Mouse (Mus musculus) intestine, embryonic 16.5 days (tissue): ENCODE measurements around the gene Pacrg. TPM values are rescaled to one million over a fixed set of nuclear protein-coding genes. Genes with fewer than 3 reads are reported as not detected.

Experiments
- ATAC-seq: fragments of 200-750 bp; cut with Nextera tagmentation; 2 replicates; pipeline ENCODE4 v1.8.0; 2017; ENCODE audit warnings: moderate TSS enrichment, moderate library complexity
- H3K27ac ChIP-seq: fragments of 300-500 bp; sonication (generic); 2 replicates; pipeline ENCODE4 v1.5.1; 2014; ENCODE audit warnings: mild to moderate bottlenecking, low read length
- H3K27me3 ChIP-seq: fragments of 300-500 bp; sonication (generic); replicated peaks from 2 replicates; pipeline ENCODE4 v1.6.1; 2014; ENCODE audit warnings: low read length, control low read depth, mixed read lengths; ENCODE audit not compliant: control insufficient read depth, insufficient read depth
- H3K36me3 ChIP-seq: fragments of 300-500 bp; sonication (generic); 2 replicates; pipeline ENCODE4 v1.6.1; 2014; ENCODE audit warnings: low read length, control low read depth; ENCODE audit not compliant: control insufficient read depth, insufficient read depth
- H3K4me1 ChIP-seq: fragments of 300-500 bp; sonication (generic); 2 replicates; pipeline ENCODE4 v1.6.1; 2014; ENCODE audit warnings: low read length, control low read depth, mixed read lengths; ENCODE audit not compliant: control insufficient read depth, insufficient read depth
- H3K4me2 ChIP-seq: fragments of 300-500 bp; sonication (generic); 2 replicates; pipeline ENCODE4 v1.6.1; 2014; ENCODE audit warnings: low read depth, low read length, control low read depth
- H3K4me3 ChIP-seq: fragments of 300-500 bp; sonication (generic); 2 replicates; pipeline ENCODE4 v1.5.1; 2014; ENCODE audit warnings: mild to moderate bottlenecking, low read length
- H3K9ac ChIP-seq: fragments of 300-500 bp; sonication (generic); 2 replicates; pipeline ENCODE4 v1.6.1; 2014; ENCODE audit warnings: low read depth, low read length
- H3K9me3 ChIP-seq: fragments of 300-500 bp; sonication (generic); 2 replicates; pipeline ENCODE4 v1.6.1; 2016; ENCODE audit warnings: low read length, control low read depth; ENCODE audit not compliant: control insufficient read depth
- WGBS: fragments of 180-500 bp; shearing (Covaris S2); extraction: QIAGEN DNeasy Blood & Tissue Kit; methylation state at CpG from one replicate; pipeline ENCODE4 v1.1.7; 2014; 5-methylcytosine and 5-hydroxymethylcytosine counted together
- polyA plus RNA-seq: library from polyadenylated mRNA; unstranded; fragments of >200 nt; fragmentation: Nextera tagmentation; extraction: Ambion mirVana; gene quantifications from 2 replicates; pipeline ENCODE4 v1.2.1, GENCODE M21; 2015

Gene Pacrg
- polyA plus RNA-seq, 1 experiment from 2014 or later, result 0.66 TPM

DNA sequence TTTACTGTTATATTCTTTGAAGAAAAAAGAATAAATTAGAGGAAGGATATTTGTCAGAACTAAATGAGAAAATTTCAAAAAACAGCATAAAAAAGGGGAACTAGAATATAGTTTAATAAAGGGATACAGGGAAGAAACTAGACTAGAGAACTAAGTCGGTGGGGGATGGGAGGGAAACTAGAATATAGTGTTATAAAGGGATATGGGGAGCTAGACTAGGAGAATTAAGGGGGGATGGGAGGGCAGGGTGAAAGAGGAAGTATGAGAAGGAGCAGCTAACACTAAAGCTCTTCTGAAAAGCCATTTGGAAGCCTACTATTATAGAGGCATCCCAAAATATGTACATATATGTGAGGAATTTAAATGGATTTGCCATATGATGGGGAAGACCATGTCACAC is 75.8 kb downstream of the Pacrg start:
- Histone ChIP-seq H3K9ac (no peak overlapping the region), H3K4me1 (no peaks in the 10 kb centered on the region), H3K4me2 (no peak overlapping the region), H3K4me3 (no peak overlapping the region), H3K27ac (no peak overlapping the region), H3K9me3 (no peaks in the 10 kb centered on the region), H3K36me3 (no peaks in the 10 kb centered on the region), H3K27me3 (no peaks in the 10 kb centered on the region)
- ATAC-seq, result no peak
- WGBS, result 89% methylated on average over 1 of the region's 1 CpGs

DNA sequence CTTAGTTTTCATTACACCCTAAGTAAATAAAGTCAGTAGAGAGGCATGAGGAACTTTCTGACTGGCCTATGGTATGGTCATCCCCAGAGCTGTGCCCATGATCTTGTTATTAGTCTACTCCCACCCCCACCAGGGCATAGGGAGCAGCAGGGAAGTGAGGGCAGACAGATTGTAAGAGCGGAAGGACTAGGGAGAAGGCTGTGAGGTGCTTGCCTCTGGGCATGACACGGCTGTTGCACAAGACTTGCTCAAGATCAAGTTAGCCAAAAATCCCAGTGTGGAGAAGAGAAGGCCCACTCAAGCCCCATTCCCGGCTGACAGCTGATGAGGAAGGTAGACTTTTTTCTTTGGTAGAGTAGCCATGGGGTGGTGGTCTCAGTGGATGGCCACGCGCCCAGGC is 82.7 kb downstream of the Pacrg start:
- H3K4me1 ChIP-seq, result no peaks in the 10 kb centered on the region
- no peak overlapping the region for H3K27ac ChIP-seq
- WGBS, result 97% methylated on average over 5 of the region's 5 CpGs
- no peak overlapping the region for H3K4me3 ChIP-seq
- ATAC-seq, result no peak
- no peaks in the 10 kb centered on the region for H3K36me3 ChIP-seq
- H3K9me3 ChIP-seq, result no peaks in the 10 kb centered on the region
- H3K4me2 ChIP-seq, result no peak overlapping the region
- H3K9ac ChIP-seq, result no peak overlapping the region
- H3K27me3 ChIP-seq, result no peaks in the 10 kb centered on the region

- ATAC-seq, result peak; percentile 40; the same call in 1 of the 2 replicates
- no peaks in the 10 kb centered on the region for H3K4me1 ChIP-seq
- no peak overlapping the region for H3K4me3 ChIP-seq
- no peaks in the 10 kb centered on the region for H3K9me3 ChIP-seq
- no peak overlapping the region for H3K9ac ChIP-seq
- H3K27ac ChIP-seq, result no peak overlapping the region
- no peaks in the 10 kb centered on the region for H3K27me3 ChIP-seq
- H3K36me3 ChIP-seq, result no peaks in the 10 kb centered on the region
- no peak overlapping the region for H3K4me2 ChIP-seq
- 37% methylated on average over 4 of the region's 4 CpGs for WGBS
These were observed 95.2 kb downstream of the Pacrg start for GRCm38 (mm10) chr17:10744709-10745461.

GRCm38 (mm10) chr17:10740083-10740482 is 100.0 kb downstream of the Pacrg start:
- Histone ChIP-seq H3K9ac (no peak overlapping the region), H3K9me3 (no peaks in the 10 kb centered on the region), H3K4me1 (no peaks in the 10 kb centered on the region), H3K27me3 (no peaks in the 10 kb centered on the region), H3K36me3 (no peaks in the 10 kb centered on the region), H3K27ac (no peak overlapping the region), H3K4me2 (no peak overlapping the region), H3K4me3 (no peak overlapping the region)
- no peak for ATAC-seq
- WGBS, result 82% methylated on average over 2 of the region's 2 CpGs

DNA sequence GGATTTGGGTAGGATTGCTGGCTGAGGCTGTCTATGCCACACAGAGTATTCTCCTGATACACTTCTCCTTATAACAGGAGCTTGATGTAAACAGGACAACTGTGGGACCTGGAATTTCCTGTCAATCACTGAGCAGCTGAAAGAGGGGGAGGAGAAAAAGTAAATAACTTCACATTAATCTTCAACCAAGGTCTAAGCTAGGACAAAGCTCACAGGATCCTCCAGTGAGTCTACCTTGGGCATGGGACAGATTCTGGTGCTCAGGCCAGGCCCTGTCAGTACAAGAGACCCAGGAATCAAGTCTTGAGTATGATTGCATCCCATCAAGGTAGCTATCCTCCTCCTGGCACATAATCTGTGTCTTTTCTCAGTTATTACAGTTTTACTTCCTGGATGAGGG is 102.1 kb downstream of the Pacrg start:
- H3K9ac ChIP-seq, result no peak overlapping the region
- H3K4me2 ChIP-seq, result no peak overlapping the region
- no peaks in the 10 kb centered on the region for H3K4me1 ChIP-seq
- no peak overlapping the region for H3K4me3 ChIP-seq
- no peak overlapping the region for H3K27ac ChIP-seq
- H3K27me3 ChIP-seq, result no peaks in the 10 kb centered on the region
- ATAC-seq, result peak; percentile 11; the same call in 1 of the 2 replicates
- H3K36me3 ChIP-seq, result no peaks in the 10 kb centered on the region
- H3K9me3 ChIP-seq, result no peaks in the 10 kb centered on the region

DNA sequence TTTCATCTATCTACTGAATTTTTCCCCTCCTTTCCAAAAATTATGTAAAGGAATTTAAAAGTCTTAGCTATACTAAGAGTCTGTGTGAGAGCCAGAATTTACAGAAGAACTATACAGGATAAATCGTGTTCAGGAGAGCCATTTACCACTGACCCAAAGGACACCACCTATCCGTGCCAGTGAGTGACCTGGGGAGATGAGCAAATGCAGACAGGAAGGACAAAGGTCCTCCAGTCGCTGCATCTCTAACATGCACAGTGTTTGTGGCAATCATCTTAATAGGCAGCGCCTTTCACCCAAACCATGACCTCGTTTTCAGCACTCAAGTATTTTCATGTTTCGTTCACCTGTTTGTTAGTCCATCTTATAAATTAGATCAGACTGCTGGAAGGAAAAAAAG is 105.4 kb downstream of the Pacrg start:
- Histone ChIP-seq H3K27ac (no peak overlapping the region), H3K36me3 (no peaks in the 10 kb centered on the region), H3K27me3 (no peaks in the 10 kb centered on the region), H3K9ac (no peak overlapping the region), H3K9me3 (no peaks in the 10 kb centered on the region), H3K4me1 (no peaks in the 10 kb centered on the region), H3K4me2 (no peak overlapping the region), H3K4me3 (no peak overlapping the region)
- 75% methylated on average over 6 of the region's 6 CpGs for WGBS
- no peak for ATAC-seq

GRCm38 (mm10) chr17:10732303-10733048 is 107.6 kb downstream of the Pacrg start:
- H3K27me3 ChIP-seq, result no peaks in the 10 kb centered on the region
- H3K9me3 ChIP-seq, result no peaks in the 10 kb centered on the region
- no peak overlapping the region for H3K4me3 ChIP-seq
- no peak overlapping the region for H3K27ac ChIP-seq
- WGBS, result 43% methylated on average over 4 of the region's 4 CpGs
- ATAC-seq, result no peak
- no peaks in the 10 kb centered on the region for H3K4me1 ChIP-seq
- H3K36me3 ChIP-seq, result no peaks in the 10 kb centered on the region
- H3K4me2 ChIP-seq, result no peak overlapping the region
- no peak overlapping the region for H3K9ac ChIP-seq

GRCm38 (mm10) chr17:10724853-10725252 is 115.3 kb downstream of the Pacrg start:
- no peaks in the 10 kb centered on the region for H3K9me3 ChIP-seq

DNA sequence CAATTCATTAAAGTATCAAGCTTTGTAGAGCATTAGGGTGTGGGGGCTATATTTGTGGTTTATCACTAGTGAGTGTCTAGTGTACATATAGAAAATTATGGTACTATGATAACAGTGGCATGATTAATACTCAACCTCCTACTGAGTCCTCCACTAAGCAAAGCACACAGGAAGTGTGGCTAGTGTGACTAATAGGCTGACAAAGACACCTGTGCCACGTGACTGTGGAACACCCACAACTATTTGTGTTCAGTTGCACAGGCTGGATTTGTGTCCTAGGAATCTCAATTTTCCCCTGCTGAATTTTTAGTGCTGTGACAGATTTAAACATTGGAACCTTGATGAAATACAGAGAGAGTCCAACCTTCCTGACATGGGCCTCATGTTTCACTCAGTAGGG is 118.5 kb downstream of the Pacrg start:
- no peaks in the 10 kb centered on the region for H3K4me1 ChIP-seq
- WGBS, result 32% methylated on average over 1 of the region's 1 CpGs
- H3K36me3 ChIP-seq, result no peaks in the 10 kb centered on the region
- H3K4me3 ChIP-seq, result no peak overlapping the region
- ATAC-seq, result no peak
- H3K9me3 ChIP-seq, result no peaks in the 10 kb centered on the region
- H3K27ac ChIP-seq, result no peak overlapping the region
- no peak overlapping the region for H3K9ac ChIP-seq
- H3K27me3 ChIP-seq, result no peaks in the 10 kb centered on the region
- no peak overlapping the region for H3K4me2 ChIP-seq

More at GRCm38 (mm10) chr17:10724853-10725252, 115.3 kb downstream of the Pacrg start:
- no peaks in the 10 kb centered on the region for H3K27me3 ChIP-seq
- ATAC-seq, result no peak
- no peaks in the 10 kb centered on the region for H3K4me1 ChIP-seq
- no peak overlapping the region for H3K9ac ChIP-seq
- H3K36me3 ChIP-seq, result no peaks in the 10 kb centered on the region
- H3K4me2 ChIP-seq, result no peak overlapping the region
- no peak overlapping the region for H3K27ac ChIP-seq
- 80% methylated on average over 3 of the region's 3 CpGs for WGBS
- H3K4me3 ChIP-seq, result no peak overlapping the region
